Mouse (Mus musculus) G1E (cell line): ENCODE results near the gene Msantd1. TPM values are rescaled to one million over a fixed set of nuclear protein-coding genes. Genes with fewer than 3 reads are reported as not detected.
"Not testable (repeated sequence)": the region's sequence is repeated elsewhere in the genome, so short reads cannot be mapped to it uniquely, and the experiment has no call there.

ENCODE experiments used
- ATAC-seq: 2 replicates; pipeline ENCODE4 v1.8.0; 2016; ENCODE audit warnings: mild to moderate bottlenecking; ENCODE audit not compliant: insufficient number of reproducible peaks, poor library complexity, low FRiP score, severe bottlenecking; ENCODE audit errors: extremely low read depth
- DNase-seq: peaks from one replicate; pipeline ENCODE4 v3.0.0; 2012; ENCODE audit warnings: low spot score
- H3K27me3 ChIP-seq: 2 replicates; pipeline ENCODE4 v1.6.1; 2012; ENCODE audit warnings: mild to moderate bottlenecking, low read length, inconsistent platforms; ENCODE audit not compliant: insufficient read depth
- H3K36me3 ChIP-seq: replicated peaks from 2 replicates; pipeline ENCODE3; 2012; ENCODE audit warnings: mild to moderate bottlenecking, inconsistent platforms
- H3K4me1 ChIP-seq: 2 replicates; pipeline ENCODE4 v1.6.1; 2012; ENCODE audit warnings: low read depth, low read length, inconsistent platforms, mixed read lengths; ENCODE audit not compliant: insufficient read depth
- H3K4me3 ChIP-seq: 2 replicates; pipeline ENCODE4 v1.5.1; 2012; ENCODE audit warnings: low read depth, mild to moderate bottlenecking, inconsistent platforms, low read length, moderate library complexity, mixed read lengths
- H3K9me3 ChIP-seq: replicated peaks from 2 replicates; pipeline ENCODE4 v1.6.1; 2012; ENCODE audit warnings: inconsistent platforms
- CTCF ChIP-seq: IDR thresholded peaks from 2 replicates; pipeline ENCODE4 v1.5.1; 2012; ENCODE audit warnings: low read depth, low read length, inconsistent platforms, mixed read lengths
- GATA1 ChIP-seq: IDR thresholded peaks from 2 replicates; pipeline ENCODE4 v1.6.1; 2012; ENCODE audit warnings: borderline replicate concordance, low read length, inconsistent platforms, mixed read lengths
- GATA2 ChIP-seq: IDR thresholded peaks from 2 replicates; pipeline ENCODE4 v1.6.1; 2012; ENCODE audit warnings: low read depth, low read length, inconsistent platforms, borderline replicate concordance
- POLR2AphosphoS5 ChIP-seq: IDR thresholded peaks from 2 replicates; pipeline ENCODE4 v1.6.1; 2012; ENCODE audit warnings: low read depth, low read length, inconsistent platforms; ENCODE audit not compliant: insufficient replicate concordance
- TAL1 ChIP-seq: conservative IDR thresholded peaks from 2 replicates; pipeline ENCODE4 v1.6.1; 2012; ENCODE audit warnings: low read depth, low read length, inconsistent platforms, mixed read lengths
- polyA plus RNA-seq: library from polyadenylated mRNA; stranded (reverse); fragments of >175 nt; gene quantifications from 2 replicates; pipeline ENCODE4 v1.2.3, GENCODE M21; 2012
- total RNA-seq, 2 experiments: library from RNA; stranded (forward) in 1 of 2; stranded (reverse) in 1 of 2; fragments of 200-1000 nt in 1 of 2; fragments of >200 nt in 1 of 2; fragmentation: Nextera tagmentation in 1 of 2; gene quantifications; 2 replicates each; pipeline ENCODE4 v1.2.3; 2014 to 2017

Msantd1 gene
- total RNA-seq (2014; fragmentation: Nextera tagmentation) (not detected in 2 replicates), total RNA-seq (2017) (0.22 and 0.29 TPM in 2 replicates), polyA plus RNA-seq (0.20 and 0.25 TPM in 2 replicates)

DNA sequence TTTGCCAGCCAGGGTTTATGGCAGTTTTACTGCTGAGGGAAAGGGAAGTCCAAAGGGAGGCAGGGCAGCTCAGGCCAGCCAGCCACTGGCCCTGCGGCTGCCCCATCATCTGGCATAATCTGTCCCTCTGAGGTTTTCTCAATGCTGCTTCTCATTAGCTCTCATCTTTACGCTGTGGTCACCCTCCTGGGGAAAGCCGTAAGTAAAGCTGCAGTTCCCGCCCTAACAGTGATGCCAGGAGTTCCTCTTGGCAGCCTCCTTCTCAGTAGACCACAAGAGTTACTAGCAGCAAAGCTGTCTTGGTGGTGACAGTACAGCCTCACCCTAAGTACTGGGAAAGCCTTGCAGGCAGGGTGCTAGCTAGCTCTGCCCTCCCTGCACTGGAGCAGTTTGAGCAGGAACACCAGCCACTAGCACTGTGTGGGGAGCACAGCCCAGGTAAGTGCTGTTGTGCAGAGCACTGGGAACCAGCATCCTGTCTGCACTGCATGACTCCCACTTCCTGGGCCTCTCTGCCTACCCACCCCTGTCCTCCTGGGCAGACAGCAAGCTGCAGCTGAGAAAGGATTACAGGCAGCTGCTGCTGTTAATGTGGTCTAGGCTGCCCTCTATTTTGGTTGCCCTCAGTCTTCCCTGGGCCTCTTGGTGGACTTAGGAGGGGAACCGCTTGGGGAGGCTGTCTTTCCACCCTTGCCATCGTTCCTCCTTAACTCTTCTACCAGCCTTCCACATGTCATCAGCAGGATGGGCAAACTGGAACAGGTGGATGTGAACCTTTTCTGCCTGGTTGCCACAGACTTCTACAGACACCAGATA is at the start of gene Msantd1:
Msantd1 (plus strand) TSS at position 103 of the 816 bp plus-strand sequence.
- ATAC-seq (no peak), DNase-seq (no peak)
- peaks cover 8% of the 10 kb centered on the region; the same call in 1 of the 2 replicates for H3K4me1 ChIP-seq
- no peak within 1 kb of the TSS for H3K4me3 ChIP-seq
- H3K36me3 ChIP-seq, result peaks cover 91% of the 10 kb centered on the region
- no peak for TF ChIP-seq GATA1
- no peak for TF ChIP-seq GATA2
- no peak for TF ChIP-seq TAL1
- TF ChIP-seq POLR2AphosphoS5, result no peak
- no peak for TF ChIP-seq CTCF
- H3K27me3 ChIP-seq, result no peaks in the 10 kb centered on the region
- no peaks in the 10 kb centered on the region for H3K9me3 ChIP-seq

DNA sequence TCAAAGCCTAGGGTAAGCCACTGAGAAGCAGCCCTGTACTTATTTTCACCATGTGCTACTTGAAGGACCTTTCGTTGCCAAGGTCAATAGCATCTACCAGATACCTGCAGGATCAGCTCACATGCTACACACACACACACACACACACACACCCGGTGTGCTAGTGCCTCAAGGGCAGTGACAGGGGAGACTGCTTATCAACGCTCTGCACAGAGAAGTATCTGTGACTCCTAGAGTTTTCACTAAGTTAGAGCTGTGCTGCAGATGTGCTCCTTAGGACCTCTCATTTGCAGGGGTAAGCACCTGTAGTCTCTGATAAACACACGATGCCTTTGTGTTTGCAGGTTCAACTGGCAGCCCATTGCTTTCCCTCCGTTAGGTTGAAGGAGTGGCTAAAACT is 42.4 kb upstream of the Msantd1 start:
- no peaks in the 10 kb centered on the region for H3K9me3 ChIP-seq
- H3K27me3 ChIP-seq, result no peaks in the 10 kb centered on the region
- ATAC-seq, result no peak

DNA sequence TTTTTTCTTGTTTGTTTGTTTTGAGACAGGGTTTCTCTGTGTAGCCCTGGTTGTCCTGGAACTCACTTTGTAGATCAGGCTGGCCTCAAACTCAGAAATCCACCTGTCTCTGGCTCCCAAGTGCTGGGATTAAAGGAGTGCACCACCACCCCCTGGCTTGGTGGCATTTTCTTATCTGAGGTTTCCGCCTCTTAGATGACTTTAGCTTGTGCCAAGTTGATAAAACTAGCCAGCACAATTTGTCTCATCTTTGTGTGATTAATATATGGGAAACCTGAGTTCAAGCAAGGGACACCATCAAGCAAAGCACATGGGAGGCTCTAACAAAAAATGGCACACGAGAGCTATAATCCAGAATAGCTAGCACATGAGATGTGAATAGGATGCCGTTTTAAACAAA is 27.5 kb upstream of the Msantd1 start:
- H3K4me1 ChIP-seq, H3K4me3 ChIP-seq, H3K9me3 ChIP-seq, H3K27me3 ChIP-seq, ATAC-seq, DNase-seq: not testable (repeated sequence)
- H3K36me3 ChIP-seq, result peaks cover 91% of the 10 kb centered on the region

More for the DNA sequence above, 42.4 kb upstream of the Msantd1 start:
- Histone ChIP-seq H3K4me1 (no peaks in the 10 kb centered on the region), H3K36me3 (peaks cover 71% of the 10 kb centered on the region), H3K4me3 (no peak overlapping the region)
- TF ChIP-seq CTCF (no peak), POLR2AphosphoS5 (no peak), TAL1 (no peak)
- no peak for DNase-seq

DNA sequence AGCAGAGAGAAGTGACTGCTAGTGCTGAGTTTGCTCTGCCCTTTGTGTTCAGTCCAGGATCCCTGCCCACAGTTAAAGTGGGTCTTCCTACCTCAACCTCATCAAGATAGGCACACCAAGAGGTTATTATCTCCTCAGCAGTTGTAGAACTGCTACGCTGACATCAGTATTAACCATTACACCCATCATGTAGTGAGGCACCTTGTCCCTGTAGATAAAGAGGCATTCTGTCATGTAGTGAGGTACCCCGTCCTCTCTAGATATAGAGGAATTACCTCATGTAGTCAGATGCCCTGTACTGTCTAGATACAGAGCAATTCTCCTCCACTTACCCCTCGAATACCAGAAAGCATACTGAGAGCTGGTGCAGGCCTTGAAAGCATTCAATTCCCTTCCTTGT is 26.8 kb upstream of the Msantd1 start:
- H3K4me1 ChIP-seq, result peaks cover 7% of the 10 kb centered on the region
- no peak for ATAC-seq

DNA sequence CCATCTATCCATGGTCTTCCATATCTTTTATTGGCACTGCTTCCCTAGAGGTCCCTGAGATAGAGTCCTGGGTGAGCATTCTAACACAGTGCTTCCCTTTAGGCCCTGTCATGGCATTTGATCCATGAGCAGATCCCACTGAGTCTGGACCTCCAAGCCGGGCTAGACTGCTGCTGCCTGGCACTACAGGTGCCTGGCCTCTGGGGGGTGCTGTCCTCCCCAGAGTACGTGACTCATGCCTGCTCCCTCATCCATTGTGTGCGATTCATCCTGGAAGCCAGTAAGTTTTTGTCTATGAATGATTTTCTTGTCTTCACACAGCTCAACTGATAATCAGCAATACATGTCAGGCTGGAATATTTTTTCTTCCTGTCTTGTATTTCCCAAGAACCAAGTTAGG is 22.6 kb upstream of the Msantd1 start:
- Histone ChIP-seq H3K4me1 (peaks cover 7% of the 10 kb centered on the region), H3K9me3 (no peaks in the 10 kb centered on the region), H3K36me3 (peaks cover 84% of the 10 kb centered on the region), H3K4me3 (no peak overlapping the region), H3K27me3 (no peaks in the 10 kb centered on the region)
- DNase-seq (no peak), ATAC-seq (no peak)
- TF ChIP-seq CTCF (no peak), POLR2AphosphoS5 (no peak), GATA2 (no peak), TAL1 (no peak), GATA1 (no peak)

More for the DNA sequence above, 26.8 kb upstream of the Msantd1 start:
- Histone ChIP-seq H3K4me3 (no peak overlapping the region), H3K27me3 (no peaks in the 10 kb centered on the region), H3K36me3 (peaks cover 86% of the 10 kb centered on the region), H3K9me3 (no peaks in the 10 kb centered on the region)
- DNase-seq, result no peak
- TF ChIP-seq GATA1 (no peak), CTCF (no peak), TAL1 (peak; percentile 28)

DNA sequence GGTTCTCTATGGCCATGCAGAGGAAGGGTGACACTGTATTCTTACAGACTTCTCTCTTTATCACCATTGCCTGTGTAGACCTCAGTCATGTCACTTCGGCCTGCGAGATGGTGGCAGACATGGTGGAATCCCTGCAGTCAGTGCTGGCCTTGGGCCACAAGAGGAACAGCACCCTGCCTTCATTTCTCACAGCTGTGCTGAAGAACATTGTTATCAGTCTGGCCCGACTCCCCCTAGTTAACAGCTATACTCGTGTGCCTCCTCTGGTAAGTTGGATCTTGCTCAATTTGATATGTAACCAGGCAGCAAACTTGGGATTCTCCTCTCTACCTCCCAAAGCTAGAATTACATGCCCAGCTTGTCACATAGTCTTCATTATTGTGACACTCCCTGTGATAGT is 18.6 kb upstream of the Msantd1 start:
- no peaks in the 10 kb centered on the region for H3K4me1 ChIP-seq

More for the DNA sequence above, 18.6 kb upstream of the Msantd1 start:
- ATAC-seq (no peak), DNase-seq (no peak)
- Histone ChIP-seq H3K9me3 (no peaks in the 10 kb centered on the region), H3K36me3 (peaks cover 92% of the 10 kb centered on the region), H3K4me3 (no peak overlapping the region), H3K27me3 (no peaks in the 10 kb centered on the region)
- TF ChIP-seq GATA1 (no peak), GATA2 (no peak), POLR2AphosphoS5 (no peak), CTCF (no peak), TAL1 (no peak)
